Mouse (Mus musculus) thymus, adult 2 months (tissue): ENCODE results near the gene Suds3. TPM values are rescaled to one million over a fixed set of nuclear protein-coding genes. Genes with fewer than 3 reads are reported as not detected.

ENCODE experiments used
- DNase-seq: peaks from one replicate; pipeline ENCODE4 v3.0.0; 2021
- H3K27ac ChIP-seq: fragments of 200-500 bp; 2 replicates; pipeline ENCODE4 v1.5.1; 2012; ENCODE audit warnings: low read length, control low read depth; ENCODE audit not compliant: control insufficient read depth, insufficient read depth
- H3K27me3 ChIP-seq: fragments of 200-500 bp; 2 replicates; pipeline ENCODE4 v1.6.1; 2012; ENCODE audit warnings: mild to moderate bottlenecking, low read length, moderate library complexity, mixed read lengths; ENCODE audit not compliant: control insufficient read depth, insufficient read depth
- H3K36me3 ChIP-seq: fragments of 200-500 bp; 2 replicates; pipeline ENCODE4 v1.6.1; 2012; ENCODE audit warnings: mild to moderate bottlenecking, low read length, moderate library complexity; ENCODE audit not compliant: control insufficient read depth, insufficient read depth
- H3K4me1 ChIP-seq: fragments of 200-500 bp; replicated peaks from 2 replicates; pipeline ENCODE4 v1.6.1; 2012; ENCODE audit warnings: low read length; ENCODE audit not compliant: control insufficient read depth, insufficient read depth
- H3K4me3 ChIP-seq: fragments of 200-500 bp; 2 replicates; pipeline ENCODE4 v1.5.1; 2012; ENCODE audit warnings: mild to moderate bottlenecking, low read length, control low read depth, moderate library complexity; ENCODE audit not compliant: control insufficient read depth, insufficient read depth
- CTCF ChIP-seq: fragments of 200-500 bp; IDR thresholded peaks from 2 replicates; pipeline ENCODE4 v1.5.1; 2012; ENCODE audit warnings: mild to moderate bottlenecking, control low read depth, low read length, moderate library complexity, borderline replicate concordance; ENCODE audit not compliant: control insufficient read depth, poor library complexity, insufficient read depth; ENCODE audit errors: extremely low read depth
- POLR2A ChIP-seq: fragments of 200-500 bp; IDR thresholded peaks from 2 replicates; pipeline ENCODE4 v1.6.1; 2012; ENCODE audit warnings: mild to moderate bottlenecking, low read length, control low read depth, moderate library complexity; ENCODE audit not compliant: control insufficient read depth, poor library complexity, insufficient read depth; ENCODE audit errors: extremely low read depth
- WGBS: fragments of 180-500 bp; shearing (Covaris S2); methylation state at CpG from one replicate; pipeline ENCODE4 v1.1.7; 2018; 5-methylcytosine and 5-hydroxymethylcytosine counted together
- polyA plus RNA-seq: library from polyadenylated mRNA; depleted of rRNA; stranded (reverse); fragments of >200 nt; gene quantifications from 2 replicates; pipeline ENCODE4 v1.2.3, GENCODE M21; 2012; rRNA removed

The Suds3 gene
- polyA plus RNA-seq, 1 experiment = 108 TPM

GRCm38 (mm10) chr5:117068808-117069497 lies 47.0 kb downstream of the Suds3 start:
- no peak overlapping the region for H3K4me3 ChIP-seq
- WGBS = 21% methylated on average over 19 of the region's 19 CpGs
- no peaks in the 10 kb centered on the region for H3K36me3 ChIP-seq
- no peak overlapping the region for H3K27ac ChIP-seq
- no peaks in the 10 kb centered on the region for H3K27me3 ChIP-seq
- DNase-seq = no peak
- TF ChIP-seq CTCF (no peak), POLR2A (no peak)
- H3K4me1 ChIP-seq = peaks cover 14% of the 10 kb centered on the region

- Histone ChIP-seq H3K4me1 (peaks cover 14% of the 10 kb centered on the region), H3K4me3 (no peak overlapping the region), H3K36me3 (no peaks in the 10 kb centered on the region), H3K27ac (no peak overlapping the region), H3K27me3 (no peaks in the 10 kb centered on the region)
- peak; percentile 31 for DNase-seq
- 81% methylated on average over 13 of the region's 13 CpGs for WGBS
- TF ChIP-seq POLR2A (no peak), CTCF (peak; percentile 60; the same call in 1 of the 2 replicates)
These were observed 47.7 kb downstream of the Suds3 start for GRCm38 (mm10) chr5:117068181-117068580.

GRCm38 (mm10) chr5:117061251-117061650 lies 54.7 kb downstream of the Suds3 start:
- Histone ChIP-seq H3K4me3 (no peak overlapping the region), H3K27me3 (no peaks in the 10 kb centered on the region), H3K27ac (no peak overlapping the region), H3K36me3 (no peaks in the 10 kb centered on the region), H3K4me1 (no peaks in the 10 kb centered on the region)
- no peak for DNase-seq
- WGBS = 58% methylated on average over 2 of the region's 2 CpGs
- TF ChIP-seq POLR2A = no peak
- no peak for TF ChIP-seq CTCF

GRCm38 (mm10) chr5:117060484-117061130 lies 55.3 kb downstream of the Suds3 start:
- WGBS = 83% methylated on average over 18 of the region's 18 CpGs
- Histone ChIP-seq H3K27ac (no peak overlapping the region), H3K27me3 (no peaks in the 10 kb centered on the region), H3K4me3 (no peak overlapping the region), H3K4me1 (no peaks in the 10 kb centered on the region), H3K36me3 (no peaks in the 10 kb centered on the region)
- TF ChIP-seq POLR2A (no peak), CTCF (no peak)
- no peak for DNase-seq

GRCm38 (mm10) chr5:117049940-117050339 lies 66.0 kb downstream of the Suds3 start:
- TF ChIP-seq CTCF (no peak), POLR2A (no peak)
- Histone ChIP-seq H3K27ac (no peak overlapping the region), H3K27me3 (no peaks in the 10 kb centered on the region), H3K36me3 (no peaks in the 10 kb centered on the region), H3K4me3 (no peak overlapping the region), H3K4me1 (no peaks in the 10 kb centered on the region)
- DNase-seq = no peak
- 91% methylated on average over 7 of the region's 7 CpGs for WGBS

- H3K4me3 ChIP-seq = no peak overlapping the region
- 78% methylated on average over 10 of the region's 10 CpGs for WGBS
- H3K4me1 ChIP-seq = no peaks in the 10 kb centered on the region
- no peaks in the 10 kb centered on the region for H3K27me3 ChIP-seq
- no peak overlapping the region for H3K27ac ChIP-seq
- no peaks in the 10 kb centered on the region for H3K36me3 ChIP-seq
- TF ChIP-seq POLR2A (no peak), CTCF (no peak)
- DNase-seq = no peak
These were observed 70.8 kb downstream of the Suds3 start for GRCm38 (mm10) chr5:117045101-117045500.

- no peak overlapping the region for H3K27ac ChIP-seq
- TF ChIP-seq POLR2A = no peak
- no peak for TF ChIP-seq CTCF
- no peaks in the 10 kb centered on the region for H3K27me3 ChIP-seq
- WGBS = 69% methylated on average over 11 of the region's 11 CpGs
- DNase-seq = no peak
- H3K4me1 ChIP-seq = no peaks in the 10 kb centered on the region
- H3K36me3 ChIP-seq = no peaks in the 10 kb centered on the region
- H3K4me3 ChIP-seq = no peak overlapping the region
These were observed 73.3 kb downstream of the Suds3 start for GRCm38 (mm10) chr5:117042661-117043060.

Other genes with a start within 250 kb of the Suds3 start
- gene Taok3, start 4.0 kb upstream of the Suds3 start, polyA plus RNA-seq = 43.5 and 50.8 TPM in 2 replicates
- 498 and 588 TPM in 2 replicates for gene Pebp1, start 171.5 kb upstream of the Suds3 start, polyA plus RNA-seq
- gene Vsig10, start 203.0 kb upstream of the Suds3 start, polyA plus RNA-seq = 7.3 and 11.5 TPM in 2 replicates
- 91.8 and 120 TPM in 2 replicates for gene Wsb2, start 241.2 kb upstream of the Suds3 start, polyA plus RNA-seq